In the genomic region with DNA sequence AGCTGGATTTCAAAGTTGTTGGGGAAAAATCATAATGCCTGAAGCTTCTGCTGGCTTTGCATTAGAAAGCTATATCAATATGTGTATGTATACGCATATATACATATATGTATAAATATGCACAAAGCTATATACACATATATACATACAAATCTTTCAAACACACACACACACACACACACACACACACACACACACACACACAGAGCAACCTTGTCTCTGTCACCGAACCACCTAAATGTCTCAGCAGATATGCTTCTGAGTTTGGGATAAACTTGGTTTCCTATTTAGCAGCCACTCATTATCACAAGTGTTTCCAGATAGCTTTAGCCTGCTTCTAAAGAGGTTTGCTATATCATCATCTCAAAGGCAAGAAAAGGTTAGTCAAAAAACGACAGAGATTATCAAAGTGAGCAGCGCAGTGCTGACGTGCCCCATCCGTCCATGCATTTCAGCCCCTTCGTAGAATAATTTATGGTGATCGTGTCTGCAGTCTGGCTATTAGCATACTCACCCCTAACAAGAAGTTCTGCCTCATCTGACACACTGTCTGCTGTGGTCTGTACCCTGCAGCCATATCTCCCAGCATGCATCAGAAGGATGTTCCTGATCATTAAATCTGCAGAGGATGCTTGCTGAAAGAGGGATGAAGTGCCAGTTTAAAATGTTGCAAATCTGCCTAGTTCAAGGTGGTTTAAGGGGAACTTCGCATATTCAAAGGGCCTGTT, we compare ENCODE assay signal across 23 mouse cellular contexts.
DNase-seq lines count a peak whose midpoint lies in the region; ATAC-seq lines count a peak whose summit lies in the region.
"Had no signal": no experiment of that assay in that cellular context is flagged by ENCODE, and none has a peak within 500 bp of the region (broad histone marks: within the 10 kb centered on the region; RNA-seq: fewer than 3 reads in every experiment).

No protein-coding gene starts in this region.

- WGBS in midbrain, embryonic 11.5 days = 83% methylated on average over 9 of the region's 9 CpGs
- 81% methylated on average over 9 of the region's 9 CpGs for WGBS in midbrain, embryonic 10.5 days
- WGBS in hindbrain, embryonic 15.5 days = 55% methylated on average over 9 of the region's 9 CpGs
- WGBS in midbrain, embryonic 14.5 days = 61% methylated on average over 9 of the region's 9 CpGs
- 53% methylated on average over 9 of the region's 9 CpGs for WGBS in neural tube, embryonic 15.5 days

- H3K27ac ChIP-seq in midbrain, embryonic 11.5 days (ENCODE audit: low read depth, low read length) = no peak overlapping the region
- H3K27ac ChIP-seq in midbrain, embryonic 10.5 days (replicated peaks) = no peak overlapping the region
- H3K27ac ChIP-seq in hindbrain, embryonic 15.5 days (replicated peaks) = no peak overlapping the region
- no peak overlapping the region for H3K27ac ChIP-seq in midbrain, embryonic 14.5 days (replicated peaks; ENCODE audit: low read depth, low read length)
- H3K27ac ChIP-seq in neural tube, embryonic 15.5 days (replicated peaks) = no peak overlapping the region
- H3K27ac ChIP-seq: embryonic facial prominence, embryonic 12.5 days had no signal

- H3K4me2 ChIP-seq in midbrain, embryonic 11.5 days = no peak overlapping the region
- H3K4me2 ChIP-seq in hindbrain, embryonic 15.5 days = no peak overlapping the region
- no peak overlapping the region for H3K4me2 ChIP-seq in midbrain, embryonic 14.5 days (ENCODE audit: low read length)
- no peak overlapping the region for H3K4me2 ChIP-seq in neural tube, embryonic 15.5 days
- H3K4me2 ChIP-seq: embryonic facial prominence, embryonic 12.5 days; heart, embryonic 12.5 days had no signal

- H3K9me3 ChIP-seq in midbrain, embryonic 11.5 days (ENCODE audit: control insufficient read depth, low read length) = no peaks in the 10 kb centered on the region
- no peaks in the 10 kb centered on the region for H3K9me3 ChIP-seq in midbrain, embryonic 10.5 days (replicated peaks)
- no peaks in the 10 kb centered on the region for H3K9me3 ChIP-seq in hindbrain, embryonic 15.5 days
- H3K9me3 ChIP-seq in midbrain, embryonic 14.5 days (ENCODE audit: control insufficient read depth, low read length) = no peaks in the 10 kb centered on the region
- H3K9me3 ChIP-seq in neural tube, embryonic 15.5 days (replicated peaks) = no peaks in the 10 kb centered on the region
- H3K9me3 ChIP-seq: embryonic facial prominence, embryonic 12.5 days; heart, embryonic 12.5 days; megakaryocyte, embryonic 14.5 days had no signal

- H3K27me3 ChIP-seq in midbrain, embryonic 11.5 days (ENCODE audit: control insufficient read depth, insufficient read depth, low read length) = no peaks in the 10 kb centered on the region
- no peaks in the 10 kb centered on the region for H3K27me3 ChIP-seq in midbrain, embryonic 10.5 days (ENCODE audit: low read depth, poor library complexity, severe bottlenecking)
- no peaks in the 10 kb centered on the region for H3K27me3 ChIP-seq in hindbrain, embryonic 15.5 days
- H3K27me3 ChIP-seq in midbrain, embryonic 14.5 days (ENCODE audit: control insufficient read depth, insufficient read depth, low read length) = no peaks in the 10 kb centered on the region
- H3K27me3 ChIP-seq in neural tube, embryonic 15.5 days (replicated peaks) = no peaks in the 10 kb centered on the region
- H3K27me3 ChIP-seq: embryonic facial prominence, embryonic 12.5 days; heart, embryonic 12.5 days; megakaryocyte, embryonic 14.5 days had no signal

- 0 out of 2 replicates have a peak, but pooled peaks have one; percentile 44 for ATAC-seq in midbrain, embryonic 11.5 days (ENCODE audit: low FRiP score)
- ATAC-seq in hindbrain, embryonic 15.5 days (ENCODE audit: low FRiP score, low read depth) = 0 out of 2 replicates have a peak, but pooled peaks have one; percentile 42
- peak; percentile 73 for ATAC-seq in midbrain, embryonic 14.5 days (ENCODE audit: low FRiP score, low TSS enrichment)
- ATAC-seq in neural tube, embryonic 15.5 days (ENCODE audit: low FRiP score) = peak; percentile 74
- ATAC-seq: forebrain, postnatal 0 days; inflammation-experienced regulatory T-cells, adult 6 months had no signal

- no peaks in the 10 kb centered on the region for H3K36me3 ChIP-seq in midbrain, embryonic 11.5 days (ENCODE audit: control insufficient read depth, insufficient read depth, low read length)
- H3K36me3 ChIP-seq in midbrain, embryonic 10.5 days = no peaks in the 10 kb centered on the region
- no peaks in the 10 kb centered on the region for H3K36me3 ChIP-seq in hindbrain, embryonic 15.5 days
- no peaks in the 10 kb centered on the region for H3K36me3 ChIP-seq in midbrain, embryonic 14.5 days (ENCODE audit: control insufficient read depth, insufficient read depth, low read length)
- H3K36me3 ChIP-seq in neural tube, embryonic 15.5 days = no peaks in the 10 kb centered on the region
- H3K36me3 ChIP-seq: embryonic facial prominence, embryonic 12.5 days; heart, embryonic 12.5 days had no signal

- DNase-seq in midbrain, embryonic 11.5 days (ENCODE audit: low spot score, missing footprints) = no peak
- no peak for DNase-seq in midbrain, embryonic 10.5 days (ENCODE audit: low spot score)
- peak; percentile 49 for DNase-seq in midbrain, embryonic 14.5 days
- no peak for DNase-seq in cerebellum, adult 8-10 months
- no peak for DNase-seq in cerebellum, postnatal 25 days
- DNase-seq: cerebellum, adult 2 months; forebrain, postnatal 0 days; gastrocnemius, postnatal 36 days; heart, postnatal 14 days; kidney, adult 8-10 months; kidney, postnatal 14 days; left cerebral cortex, postnatal 4 days; liver; lung, postnatal 10 days; right cerebral cortex, postnatal 25 days; thymus, adult 2 months had no signal

- no peak overlapping the region for H3K4me3 ChIP-seq in midbrain, embryonic 11.5 days (ENCODE audit: low read depth, low read length)
- no peak overlapping the region for H3K4me3 ChIP-seq in midbrain, embryonic 10.5 days
- no peak overlapping the region for H3K4me3 ChIP-seq in hindbrain, embryonic 15.5 days
- no peak overlapping the region for H3K4me3 ChIP-seq in midbrain, embryonic 14.5 days (replicated peaks; ENCODE audit: low read depth, low read length)
- H3K4me3 ChIP-seq in neural tube, embryonic 15.5 days (replicated peaks) = no peak overlapping the region
- H3K4me3 ChIP-seq: embryonic facial prominence, embryonic 12.5 days; erythroblast, embryonic 14.5 days; heart, embryonic 12.5 days; megakaryocyte, embryonic 14.5 days had no signal

- no peak overlapping the region for H3K9ac ChIP-seq in midbrain, embryonic 11.5 days (ENCODE audit: low read length)
- no peak overlapping the region for H3K9ac ChIP-seq in hindbrain, embryonic 15.5 days
- H3K9ac ChIP-seq in midbrain, embryonic 14.5 days (replicated peaks; ENCODE audit: low read length) = no peak overlapping the region
- H3K9ac ChIP-seq in neural tube, embryonic 15.5 days (replicated peaks) = no peak overlapping the region
- H3K9ac ChIP-seq: embryonic facial prominence, embryonic 12.5 days; forebrain, postnatal 0 days; heart, embryonic 12.5 days had no signal

- no peaks in the 10 kb centered on the region for H3K4me1 ChIP-seq in midbrain, embryonic 11.5 days (ENCODE audit: control insufficient read depth, insufficient read depth, low read length)
- H3K4me1 ChIP-seq in midbrain, embryonic 10.5 days = no peaks in the 10 kb centered on the region
- H3K4me1 ChIP-seq in hindbrain, embryonic 15.5 days (replicated peaks) = no peaks in the 10 kb centered on the region
- no peaks in the 10 kb centered on the region for H3K4me1 ChIP-seq in midbrain, embryonic 14.5 days (ENCODE audit: control insufficient read depth, insufficient read depth, low read length)
- no peaks in the 10 kb centered on the region for H3K4me1 ChIP-seq in neural tube, embryonic 15.5 days
- H3K4me1 ChIP-seq: embryonic facial prominence, embryonic 12.5 days; heart, embryonic 12.5 days; megakaryocyte, embryonic 14.5 days had no signal
